Mouse (Mus musculus) ZHBTc4 (cell line): ENCODE results near the gene Uvrag.
"Not testable (repeated sequence)": the region's sequence is repeated elsewhere in the genome, so short reads cannot be mapped to it uniquely, and the experiment has no call there.

Experiments used
- DNase-seq: peaks from one replicate; pipeline ENCODE4 v3.0.0-alpha.2; 2011; ENCODE audit warnings: low read depth, low spot score

The Uvrag gene

DNA sequence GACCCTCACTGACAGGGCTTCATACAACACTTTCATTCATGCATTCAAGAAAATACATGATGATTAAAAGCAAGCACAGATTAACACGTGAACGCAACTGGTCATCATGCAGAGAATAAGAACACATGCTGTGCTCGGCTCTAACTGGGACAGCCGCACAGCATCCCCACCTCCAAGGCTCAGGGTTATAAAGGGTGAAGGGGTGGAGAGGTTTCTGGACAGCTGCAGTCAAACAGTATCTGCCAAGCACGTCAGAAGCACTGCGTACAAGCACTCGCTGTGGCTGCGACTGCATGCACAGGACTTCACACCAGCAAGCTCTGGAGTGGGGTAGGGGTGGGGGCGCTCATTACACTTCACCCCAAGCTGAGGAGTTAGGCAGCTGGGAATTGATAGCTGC is 40.9 kb downstream of the Uvrag start:
- DNase-seq, result no peak

DNA sequence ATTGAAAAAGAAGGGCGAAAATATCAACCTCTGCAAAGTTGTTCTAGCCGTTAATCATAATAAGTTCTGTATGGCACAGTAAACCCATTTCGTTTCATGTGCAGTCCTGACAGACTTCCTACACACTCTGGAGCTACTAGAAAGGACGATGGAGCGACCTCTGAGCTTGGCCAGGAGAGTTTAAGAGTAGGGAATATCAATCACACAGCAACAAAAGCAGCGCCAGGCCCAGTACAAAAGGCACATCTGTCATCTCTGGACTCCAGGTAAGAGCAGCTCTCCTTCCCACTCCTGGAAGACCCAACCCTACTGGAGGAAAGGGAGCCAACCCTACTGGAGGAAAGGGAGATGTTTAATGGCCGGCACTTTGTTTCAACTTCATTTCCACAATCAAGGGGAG is 43.2 kb downstream of the Uvrag start:
- no peak for DNase-seq

DNA sequence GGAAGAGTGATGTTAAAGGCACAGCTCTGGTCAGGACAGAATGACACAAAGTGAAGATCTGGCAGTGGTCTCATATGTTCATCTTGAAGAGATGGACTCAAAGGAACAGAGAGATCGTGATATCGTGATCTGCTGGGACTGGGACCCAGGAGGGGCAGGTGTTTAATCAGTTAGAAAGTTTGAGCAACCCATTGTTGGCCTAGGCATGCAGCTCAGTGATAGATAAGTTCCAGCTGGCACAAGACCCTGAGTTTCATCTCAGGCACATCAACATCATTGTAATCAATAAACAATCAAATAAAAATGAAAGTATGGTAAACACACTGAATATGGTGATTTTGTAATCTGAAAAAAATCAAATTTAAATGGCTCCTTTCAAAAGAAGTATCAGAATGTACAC is 43.8 kb downstream of the Uvrag start:
- no peak for DNase-seq

- DNase-seq, result peak; percentile 80
Observed at GRCm38 (mm10) chr7:99095191-99095590, 45.8 kb downstream of the Uvrag start.

DNA sequence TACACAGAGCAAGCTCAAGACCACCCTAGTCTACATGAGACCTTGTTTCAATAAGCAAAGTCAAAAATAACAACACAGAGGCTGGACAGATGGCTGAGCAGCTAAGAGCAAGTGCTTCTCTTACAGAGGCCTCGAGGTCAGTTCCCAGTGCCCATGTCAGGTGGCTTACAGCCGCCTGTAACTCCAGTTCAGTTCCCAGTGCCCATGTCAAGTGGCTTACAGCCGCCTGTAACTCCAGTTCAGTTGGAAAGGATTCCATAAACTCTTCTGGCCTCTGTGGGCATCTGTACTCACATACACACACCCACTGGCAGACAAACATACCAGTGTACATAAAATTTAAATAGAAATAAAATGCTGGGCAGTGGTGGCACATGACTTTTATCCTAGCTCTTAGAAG is 46.6 kb downstream of the Uvrag start:
- DNase-seq, result no peak

DNA sequence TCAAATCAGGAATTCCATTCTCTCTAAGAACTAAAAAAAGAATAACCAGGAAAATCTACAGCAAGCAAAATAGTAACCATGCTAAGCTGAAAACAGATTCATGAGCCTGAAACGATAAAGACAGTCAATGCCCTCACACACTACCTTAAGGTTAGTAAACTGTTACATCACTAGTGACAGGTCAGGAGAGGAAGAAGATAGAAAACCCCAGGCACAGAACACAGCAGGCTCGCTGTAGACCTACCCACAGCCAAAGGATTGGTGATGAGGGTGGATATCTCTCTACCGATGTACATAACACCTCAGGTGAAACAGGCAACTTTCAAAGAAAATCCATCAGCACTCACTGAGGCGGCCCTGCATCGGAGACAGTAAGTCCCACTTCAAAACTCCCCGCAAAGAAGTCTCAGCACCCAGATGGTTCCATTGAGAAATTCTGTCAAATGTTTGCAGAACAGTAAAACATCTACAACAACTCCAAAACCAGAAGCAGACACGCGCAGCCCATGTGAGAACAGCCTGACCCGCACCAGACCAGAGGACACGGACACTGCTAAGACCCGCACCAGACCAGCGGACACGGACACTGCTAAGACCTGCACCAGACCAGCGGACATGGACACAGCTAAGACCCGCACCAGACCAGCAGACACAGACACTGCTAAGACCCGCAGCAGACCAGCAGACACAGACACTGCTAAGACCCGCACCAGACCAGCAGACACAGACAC is 48.9 kb downstream of the Uvrag start:
- no peak for DNase-seq

- DNase-seq, result no peak
Observed at GRCm38 (mm10) chr7:99089716-99090115, 51.2 kb downstream of the Uvrag start.

DNA sequence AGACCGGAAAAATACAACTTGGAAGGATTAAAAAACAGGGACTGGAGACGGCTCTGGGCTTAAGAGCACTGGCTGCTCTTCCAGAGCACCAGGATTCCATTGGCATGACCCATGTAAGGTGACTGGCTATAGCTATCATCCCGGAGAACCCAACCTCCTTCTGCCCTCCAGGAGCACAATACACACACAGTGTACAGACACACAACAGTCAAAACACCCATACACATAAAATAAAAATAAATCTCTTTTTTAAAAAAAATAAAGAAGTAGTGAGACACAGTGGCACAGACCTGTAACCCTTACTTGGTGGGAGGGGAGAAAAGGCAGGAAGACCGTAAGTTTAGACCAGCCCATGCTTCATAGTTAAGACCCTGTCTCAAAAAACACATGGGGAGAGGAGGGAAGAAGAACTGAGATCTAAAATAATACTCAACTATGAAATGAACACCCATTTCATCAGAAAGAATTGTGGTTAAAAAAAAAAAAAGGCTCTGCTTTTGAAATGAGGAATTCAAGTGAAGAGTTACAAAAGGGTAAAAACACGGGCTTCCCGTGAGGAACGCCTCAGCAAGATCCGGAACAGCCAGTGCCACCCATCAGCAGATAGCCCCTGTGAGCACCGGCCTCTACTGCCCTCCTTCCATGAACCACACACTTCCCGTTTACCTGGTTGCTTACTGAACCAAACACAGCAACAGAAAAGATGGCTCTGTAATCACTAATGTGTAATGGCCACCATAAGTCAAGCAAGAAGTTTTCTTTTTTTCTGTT is 52.2 kb downstream of the Uvrag start:
- no peak for DNase-seq

GRCm38 (mm10) chr7:99087581-99087980 is 53.4 kb downstream of the Uvrag start:
- no peak for DNase-seq

- DNase-seq, result no peak
Observed at GRCm38 (mm10) chr7:99086646-99087443, 54.1 kb downstream of the Uvrag start.

DNA sequence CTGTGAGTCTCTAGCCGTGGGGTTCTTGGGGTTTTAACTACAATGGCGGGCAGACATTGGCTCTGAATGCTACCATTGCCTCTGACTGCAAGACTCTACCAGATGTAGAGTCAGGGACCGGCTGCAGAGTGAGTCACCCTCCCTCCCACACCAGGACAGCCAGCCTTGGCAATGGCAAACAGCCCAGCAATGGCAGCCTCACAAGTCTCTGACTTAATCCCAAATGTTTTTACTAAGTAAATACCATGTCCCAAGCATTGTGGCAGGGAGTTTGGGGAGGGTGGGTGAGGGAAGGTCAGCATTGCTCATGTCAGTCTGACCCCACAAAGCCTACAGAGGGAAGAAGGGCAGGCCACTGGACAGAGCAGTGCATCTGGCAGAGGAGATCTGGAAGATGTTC is 55.7 kb downstream of the Uvrag start:
- no peak for DNase-seq

DNA sequence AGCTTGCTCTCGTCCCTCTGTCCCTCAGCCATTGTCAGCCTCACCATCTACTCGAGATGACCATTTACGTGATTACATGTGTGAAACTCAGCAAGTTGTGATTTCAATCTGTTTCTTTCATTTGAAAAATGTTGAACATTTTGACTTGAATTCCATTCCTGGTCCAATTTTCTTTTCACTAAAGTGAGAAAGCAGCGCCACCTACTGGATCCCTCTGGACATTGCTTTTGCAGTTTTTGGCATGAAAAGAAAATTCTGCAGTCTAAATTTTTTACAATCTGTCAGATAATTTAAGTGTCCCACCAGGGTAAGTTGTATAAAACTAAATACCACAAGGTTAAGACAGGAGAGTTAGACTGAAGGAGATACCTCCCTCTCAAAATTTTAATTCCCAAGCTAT is 61.4 kb downstream of the Uvrag start:
- DNase-seq, result peak; percentile 51

- no peak for DNase-seq
Observed at GRCm38 (mm10) chr7:99078805-99079204, 62.1 kb downstream of the Uvrag start.

DNA sequence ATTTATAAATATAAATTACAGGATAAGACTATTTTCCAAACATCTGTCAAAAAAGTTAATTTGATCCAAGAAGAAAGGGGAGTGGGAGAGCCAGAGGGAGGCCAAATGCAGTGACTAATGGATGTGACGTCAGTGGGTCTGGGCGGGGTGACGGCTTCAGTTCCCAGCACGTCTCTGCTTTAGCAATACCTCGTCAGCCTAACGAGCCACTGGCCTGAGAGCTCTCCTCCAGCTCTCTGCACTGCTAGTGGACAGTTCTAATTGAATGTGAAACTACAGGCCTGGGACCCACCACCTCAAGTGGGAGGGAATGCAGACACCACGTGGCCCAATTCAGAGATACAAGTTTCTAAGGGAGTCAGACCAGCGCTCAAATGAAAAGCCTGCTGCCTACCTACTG is 63.7 kb downstream of the Uvrag start:
- no peak for DNase-seq

- DNase-seq, result no peak
Observed at GRCm38 (mm10) chr7:99075101-99075500, 65.8 kb downstream of the Uvrag start.

DNA sequence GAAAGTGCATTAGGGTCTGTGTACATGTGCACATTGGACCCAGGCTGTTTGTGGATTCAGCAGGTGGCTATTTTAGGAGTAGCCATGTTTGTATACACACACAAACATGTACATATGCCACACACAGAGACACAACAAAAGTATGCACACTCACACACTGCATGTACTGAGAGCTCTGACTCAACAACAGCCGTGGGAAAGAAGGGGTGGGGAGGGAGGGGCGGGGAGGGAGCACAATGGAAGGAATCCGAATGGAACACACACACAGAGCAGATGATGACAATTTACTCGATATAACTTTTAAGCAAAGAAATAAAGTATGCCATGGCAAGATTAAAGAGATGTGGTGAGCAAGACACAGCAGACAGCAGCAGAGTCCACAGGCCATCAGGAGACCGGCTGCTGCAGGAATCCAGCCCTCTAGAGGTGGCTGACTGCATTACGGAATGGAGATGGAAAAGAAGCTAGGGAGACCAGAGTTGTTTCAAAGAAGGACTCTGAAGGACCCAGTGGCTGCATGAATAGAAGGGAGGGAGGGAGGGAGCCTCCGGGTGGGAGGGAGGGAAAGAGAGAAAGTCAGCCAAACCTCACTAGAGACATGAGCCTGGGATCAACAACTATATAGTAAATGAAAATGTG is 67.1 kb downstream of the Uvrag start:
- DNase-seq, result peak; percentile 64

- DNase-seq, result no peak
Observed at GRCm38 (mm10) chr7:99067710-99068109, 73.2 kb downstream of the Uvrag start.

GRCm38 (mm10) chr7:99065920-99066319 is 75.0 kb downstream of the Uvrag start:
- DNase-seq, result no peak

GRCm38 (mm10) chr7:99065391-99065831 is 75.5 kb downstream of the Uvrag start:
- DNase-seq, result no peak

- DNase-seq, result no peak
Observed at GRCm38 (mm10) chr7:99064795-99065194, 76.1 kb downstream of the Uvrag start.

- not testable (repeated sequence) for DNase-seq
Observed at GRCm38 (mm10) chr7:99062263-99062662, 78.7 kb downstream of the Uvrag start.
